In genomic region chr3:152438068-152438467, GRCm38 (mm10) we compare ENCODE assay signal across 30 mouse cellular contexts. TPM values are rescaled to one million over a fixed set of nuclear protein-coding genes. Genes with fewer than 3 reads are reported as not detected.
DNase-seq lines count a peak whose midpoint lies in the region; ATAC-seq and TF ChIP-seq lines count a peak whose summit lies in the region.
"Had no signal": no experiment of that assay in that cellular context is flagged by ENCODE, and none has a peak within 500 bp of the region (broad histone marks: within the 10 kb centered on the region; RNA-seq: fewer than 3 reads in every experiment).

No protein-coding gene starts in this region.

- ATAC-seq in kidney, embryonic 15.5 days (replicated peaks; ENCODE audit: low FRiP score), result no peak
- ATAC-seq in liver, embryonic 13.5 days (ENCODE audit: low read depth), result peak; percentile 76
- no peak for ATAC-seq in hindbrain, postnatal 0 days
- ATAC-seq: forebrain, embryonic 16.5 days; midbrain, embryonic 16.5 days had no signal

- H3K27me3 ChIP-seq in kidney, embryonic 15.5 days, result no peaks in the 10 kb centered on the region
- H3K27me3 ChIP-seq in liver, embryonic 13.5 days, result no peaks in the 10 kb centered on the region
- no peaks in the 10 kb centered on the region for H3K27me3 ChIP-seq in hindbrain, postnatal 0 days (ENCODE audit: insufficient read depth, low read length)
- H3K27me3 ChIP-seq: heart, embryonic 13.5 days; hindbrain, embryonic 12.5 days; lung, embryonic 15.5 days; neural tube, embryonic 12.5 days had no signal

- no peak for TF ChIP-seq CTCF in hindbrain, postnatal 0 days (IDR thresholded peaks at IDR 0.05; ENCODE audit: low read depth)

- H3K9me3 ChIP-seq in kidney, embryonic 15.5 days (replicated peaks), result no peaks in the 10 kb centered on the region
- H3K9me3 ChIP-seq in liver, embryonic 13.5 days (replicated peaks), result no peaks in the 10 kb centered on the region
- H3K9me3 ChIP-seq in hindbrain, postnatal 0 days (ENCODE audit: low read length), result no peaks in the 10 kb centered on the region
- H3K9me3 ChIP-seq: G1E; heart, embryonic 13.5 days; hindbrain, embryonic 12.5 days; lung, embryonic 15.5 days; neural tube, embryonic 12.5 days had no signal

- H3K27ac ChIP-seq in kidney, embryonic 15.5 days, result no peak overlapping the region
- no peak overlapping the region for H3K27ac ChIP-seq in liver, embryonic 13.5 days
- H3K27ac ChIP-seq in hindbrain, postnatal 0 days, result no peak overlapping the region
- H3K27ac ChIP-seq: gastrocnemius, adult 2 months; heart, embryonic 13.5 days; hindbrain, embryonic 12.5 days; kidney, postnatal 0 days; layer of hippocampus, adult 2 months; lung, embryonic 15.5 days; neural tube, embryonic 12.5 days; stomach, postnatal 0 days had no signal

- 95% methylated on average over 7 of the region's 7 CpGs for WGBS in kidney, embryonic 15.5 days
- WGBS in liver, embryonic 13.5 days (ENCODE audit: insufficient replicate concordance), result 79% methylated on average over 7 of the region's 7 CpGs
- WGBS in hindbrain, postnatal 0 days, result 97% methylated on average over 7 of the region's 7 CpGs

- H3K36me3 ChIP-seq in kidney, embryonic 15.5 days, result peaks cover 25% of the 10 kb centered on the region
- 0 out of 2 replicates have a peak, but pooled peaks cover 6% of the 10 kb centered on the region for H3K36me3 ChIP-seq in liver, embryonic 13.5 days
- H3K36me3 ChIP-seq in hindbrain, postnatal 0 days (ENCODE audit: insufficient read depth, low read length), result no peaks in the 10 kb centered on the region
- H3K36me3 ChIP-seq: hindbrain, embryonic 12.5 days had no signal

- H3K4me3 ChIP-seq in kidney, embryonic 15.5 days (replicated peaks), result no peak overlapping the region
- H3K4me3 ChIP-seq in liver, embryonic 13.5 days (replicated peaks), result no peak overlapping the region
- H3K4me3 ChIP-seq in hindbrain, postnatal 0 days (ENCODE audit: low read length), result no peak overlapping the region
- H3K4me3 ChIP-seq: erythroblast, embryonic 14.5 days; gastrocnemius, adult 2 months; heart, embryonic 13.5 days; hindbrain, embryonic 12.5 days; layer of hippocampus, adult 2 months; lung, embryonic 15.5 days; myocyte; neural tube, embryonic 12.5 days had no signal

- no peak overlapping the region for H3K9ac ChIP-seq in kidney, embryonic 15.5 days
- no peak overlapping the region for H3K9ac ChIP-seq in liver, embryonic 13.5 days
- no peak overlapping the region for H3K9ac ChIP-seq in hindbrain, postnatal 0 days (replicated peaks; ENCODE audit: low read length)
- H3K9ac ChIP-seq: heart, embryonic 13.5 days; hindbrain, embryonic 12.5 days; lung, embryonic 15.5 days; neural tube, embryonic 12.5 days had no signal

- DNase-seq in heart, adult 11 months, result peak; percentile 54
- DNase-seq in heart, postnatal 14 days, result no peak
- DNase-seq in kidney, adult 9 months, result peak; percentile 57
- no peak for DNase-seq in liver, embryonic 13.5 days
- DNase-seq in lung, postnatal 36 days, result no peak
- no peak for DNase-seq in hindbrain, postnatal 0 days (ENCODE audit: low spot score)
- DNase-seq in heart, postnatal 4 days, result no peak
- DNase-seq: adrenal gland, adult 8-10 months; cerebellum, adult 2 months; cerebellum, postnatal 14 days; gastrocnemius, adult 2 months; heart, postnatal 10 days; left cerebral cortex, postnatal 4 days; right cerebral cortex, postnatal 4 days; thymus, adult 18-20 months; thymus, postnatal 25 days had no signal

- intact Hi-C loops in heart, postnatal 14 days (cut with DNase I), result no loop called here

- no peaks in the 10 kb centered on the region for H3K4me1 ChIP-seq in kidney, embryonic 15.5 days
- H3K4me1 ChIP-seq in liver, embryonic 13.5 days (replicated peaks), result peaks cover 22% of the 10 kb centered on the region
- no peaks in the 10 kb centered on the region for H3K4me1 ChIP-seq in hindbrain, postnatal 0 days (ENCODE audit: insufficient read depth, low read length)
- H3K4me1 ChIP-seq: heart, embryonic 13.5 days; hindbrain, embryonic 12.5 days; lung, embryonic 15.5 days; neural tube, embryonic 12.5 days had no signal

- no peak overlapping the region for H3K4me2 ChIP-seq in kidney, embryonic 15.5 days
- H3K4me2 ChIP-seq in liver, embryonic 13.5 days, result no peak overlapping the region
- H3K4me2 ChIP-seq in hindbrain, postnatal 0 days (ENCODE audit: low read depth, low read length), result no peak overlapping the region
- H3K4me2 ChIP-seq: heart, embryonic 13.5 days; hindbrain, embryonic 12.5 days; lung, embryonic 15.5 days; midbrain, embryonic 11.5 days; neural tube, embryonic 12.5 days had no signal

RNA-seq across cellular contexts. Expression of gene Zzz3, which starts 42.8 kb away (rescaled TPM):
- 10 to 100 TPM; 22.5 to 29.3 TPM for total RNA-seq in heart, postnatal 14 days (2021)
- 52.6 and 53.7 TPM in 2 replicates for polyA plus RNA-seq in kidney, embryonic 15.5 days (2015; fragmentation: Nextera tagmentation; extraction: Ambion mirVana)
- polyA plus RNA-seq in liver, embryonic 13.5 days (2015; fragmentation: Nextera tagmentation; extraction: Ambion mirVana), result 16.3 and 21.2 TPM in 2 replicates
- 28.0 and 33.3 TPM in 2 replicates for total RNA-seq in hindbrain, postnatal 0 days (2014; rRNA removed)
- polyA plus RNA-seq in hindbrain, postnatal 0 days (2015; fragmentation: Nextera tagmentation; extraction: Ambion mirVana), result 20.9 and 23.4 TPM in 2 replicates
- total RNA-seq in heart, postnatal 4 days (2021), result 10 to 100 TPM; 34.2 to 34.9 TPM

Comparison
In these comparisons a context has a peak if more than half of its experiments do, and no peak if none do; other contexts are left out.
1. DNase-seq: peak in heart, adult 11 months (single experiment) and kidney, adult 9 months (single experiment); none in heart, postnatal 14 days (0 of 2), liver, embryonic 13.5 days (single experiment), lung, postnatal 36 days (single experiment), hindbrain, postnatal 0 days (single experiment) and heart, postnatal 4 days (single experiment).